Mouse (Mus musculus) hindbrain, postnatal 0 days (tissue): ENCODE measurements around the gene Pspn. TPM values are rescaled to one million over a fixed set of nuclear protein-coding genes. Genes with fewer than 3 reads are reported as not detected.

Experiments used
- ATAC-seq: fragments of 200-750 bp; cut with Nextera tagmentation; 2 replicates; pipeline ENCODE4 v1.8.0; 2017; ENCODE audit warnings: mild to moderate bottlenecking, moderate TSS enrichment, moderate library complexity
- DNase-seq: peaks from one replicate; pipeline ENCODE4 v3.0.0-alpha.2; 2015; ENCODE audit warnings: low spot score
- H3K27ac ChIP-seq: fragments of 300-500 bp; sonication (generic); 2 replicates; pipeline ENCODE4 v1.5.1; 2014; ENCODE audit warnings: mild to moderate bottlenecking
- H3K27me3 ChIP-seq: fragments of 300-500 bp; sonication (generic); 2 replicates; pipeline ENCODE4 v1.6.1; 2014; ENCODE audit warnings: low read length, mixed read lengths; ENCODE audit not compliant: insufficient read depth
- H3K36me3 ChIP-seq: fragments of 300-500 bp; sonication (generic); 2 replicates; pipeline ENCODE4 v1.6.1; 2014; ENCODE audit warnings: low read length, mixed read lengths; ENCODE audit not compliant: insufficient read depth
- H3K4me1 ChIP-seq: fragments of 300-500 bp; sonication (generic); 2 replicates; pipeline ENCODE4 v1.6.1; 2014; ENCODE audit warnings: antibody characterized with exemption, low read length, mixed read lengths; ENCODE audit not compliant: insufficient read depth
- H3K4me2 ChIP-seq: fragments of 300-500 bp; sonication (generic); 2 replicates; pipeline ENCODE4 v1.6.1; 2014; ENCODE audit warnings: low read depth, mild to moderate bottlenecking, low read length, moderate library complexity, mixed read lengths
- H3K4me3 ChIP-seq: fragments of 300-500 bp; sonication (generic); 2 replicates; pipeline ENCODE4 v1.5.1; 2014; ENCODE audit warnings: low read length
- H3K9ac ChIP-seq: fragments of 300-500 bp; sonication (generic); replicated peaks from 2 replicates; pipeline ENCODE4 v1.6.1; 2014; ENCODE audit warnings: mild to moderate bottlenecking, low read length, moderate library complexity, mixed read lengths
- H3K9me3 ChIP-seq: fragments of 300-500 bp; sonication (generic); 2 replicates; pipeline ENCODE4 v1.6.1; 2016; ENCODE audit warnings: low read length, mixed read lengths
- CTCF ChIP-seq: IDR thresholded peaks from 2 replicates; pipeline ENCODE4 v1.5.1; 2016; ENCODE audit warnings: antibody characterized with exemption, control low read depth, low read depth
- WGBS: fragments of 180-500 bp; shearing (Covaris S2); extraction: QIAGEN DNeasy Blood & Tissue Kit; methylation state at CpG from one replicate; pipeline ENCODE4 v1.1.7; 2014; 5-methylcytosine and 5-hydroxymethylcytosine counted together
- polyA plus RNA-seq: library from polyadenylated mRNA; unstranded; fragments of >200 nt; fragmentation: Nextera tagmentation; extraction: Ambion mirVana; gene quantifications from 2 replicates; pipeline ENCODE4 v1.2.1, GENCODE M21; 2015
- total RNA-seq: library from RNA; depleted of rRNA; stranded (reverse); fragments of >200 nt; gene quantifications from 2 replicates; pipeline ENCODE4 v1.2.3, GENCODE M21; 2014; rRNA removed

The Pspn gene
- total and polyA plus RNA-seq, 2 experiments from 2014 or later, result not detected

- ATAC-seq, result no peak
- WGBS, result 38% methylated on average over 11 of the region's 11 CpGs
- H3K4me2 ChIP-seq, result no peak overlapping the region
- H3K9ac ChIP-seq, result no peak overlapping the region
- TF ChIP-seq CTCF, result no peak
- no peaks in the 10 kb centered on the region for H3K27me3 ChIP-seq
- H3K4me3 ChIP-seq, result no peak overlapping the region
- no peak overlapping the region for H3K27ac ChIP-seq
- H3K4me1 ChIP-seq, result no peaks in the 10 kb centered on the region
- DNase-seq, result no peak
- H3K36me3 ChIP-seq, result no peaks in the 10 kb centered on the region
- H3K9me3 ChIP-seq, result no peaks in the 10 kb centered on the region
These were observed 41.9 kb downstream of the Pspn start for GRCm38 (mm10) chr17:56957763-56958429.

- no peak overlapping the region for H3K27ac ChIP-seq
- no peaks in the 10 kb centered on the region for H3K4me1 ChIP-seq
- 79% methylated on average over 7 of the region's 7 CpGs for WGBS
- no peak overlapping the region for H3K4me3 ChIP-seq
- no peak overlapping the region for H3K9ac ChIP-seq
- no peaks in the 10 kb centered on the region for H3K27me3 ChIP-seq
- no peaks in the 10 kb centered on the region for H3K9me3 ChIP-seq
- no peak for ATAC-seq
- no peak for DNase-seq
- no peak overlapping the region for H3K4me2 ChIP-seq
- H3K36me3 ChIP-seq, result no peaks in the 10 kb centered on the region
- no peak for TF ChIP-seq CTCF
These were observed 44.9 kb downstream of the Pspn start for GRCm38 (mm10) chr17:56954871-56955270.

GRCm38 (mm10) chr17:56952639-56953038, 47.2 kb downstream of the Pspn start:
- H3K4me3 ChIP-seq, result no peak overlapping the region
- no peak overlapping the region for H3K27ac ChIP-seq
- DNase-seq, result no peak
- H3K27me3 ChIP-seq, result no peaks in the 10 kb centered on the region
- TF ChIP-seq CTCF, result no peak
- WGBS, result 87% methylated on average over 1 of the region's 1 CpGs
- H3K4me1 ChIP-seq, result no peaks in the 10 kb centered on the region
- no peaks in the 10 kb centered on the region for H3K36me3 ChIP-seq
- no peak overlapping the region for H3K4me2 ChIP-seq
- no peaks in the 10 kb centered on the region for H3K9me3 ChIP-seq
- no peak for ATAC-seq
- no peak overlapping the region for H3K9ac ChIP-seq

GRCm38 (mm10) chr17:56950915-56951314, 48.9 kb downstream of the Pspn start:
- peak; percentile 72 for TF ChIP-seq CTCF
- ATAC-seq, result no peak
- Histone ChIP-seq H3K4me1 (no peaks in the 10 kb centered on the region), H3K9me3 (0 out of 2 replicates have a peak, but pooled peaks cover 3% of the 10 kb centered on the region), H3K27me3 (no peaks in the 10 kb centered on the region), H3K36me3 (no peaks in the 10 kb centered on the region), H3K4me3 (no peak overlapping the region), H3K27ac (no peak overlapping the region), H3K4me2 (no peak overlapping the region), H3K9ac (no peak overlapping the region)
- WGBS, result 20% methylated on average over 3 of the region's 3 CpGs
- DNase-seq, result peak; percentile 43

Other genes with a start within 250 kb of the Pspn start
- gene Nrtn, start 242.5 kb downstream of the Pspn start, total RNA-seq, result 12.9 and 15.7 TPM in 2 replicates
- 4.3 TPM in 2 replicates for gene Nrtn, start 242.5 kb downstream of the Pspn start, polyA plus RNA-seq
- 79.0 and 96.5 TPM in 2 replicates for gene Dus3l, start 235.3 kb downstream of the Pspn start, total RNA-seq
- 85.9 and 90.0 TPM in 2 replicates for gene Dus3l, start 235.3 kb downstream of the Pspn start, polyA plus RNA-seq
- gene Prr22, start 229.8 kb downstream of the Pspn start, total RNA-seq, result 0.21 and 2.6 TPM in 2 replicates
- gene Prr22, start 229.8 kb downstream of the Pspn start, polyA plus RNA-seq, result 0.46 and 0.87 TPM in 2 replicates
- 4.9 and 9.8 TPM in 2 replicates for gene Rfx2, start 169.0 kb downstream of the Pspn start, total RNA-seq
- gene Rfx2, start 169.0 kb downstream of the Pspn start, polyA plus RNA-seq, result 3.7 and 4.4 TPM in 2 replicates
- not detected in 2 replicates for gene Acsbg2, start 125.6 kb downstream of the Pspn start, total RNA-seq
- not detected in 2 replicates for gene Acsbg2, start 125.6 kb downstream of the Pspn start, polyA plus RNA-seq
- not detected in 2 replicates for gene 1700061G19Rik, start 124.5 kb downstream of the Pspn start, total RNA-seq
- 0.34 and 0.35 TPM in 2 replicates for gene 1700061G19Rik, start 124.5 kb downstream of the Pspn start, polyA plus RNA-seq
- gene Mllt1, start 64.6 kb downstream of the Pspn start, total RNA-seq, result 131 and 135 TPM in 2 replicates
- 46.7 and 52.0 TPM in 2 replicates for gene Mllt1, start 64.6 kb downstream of the Pspn start, polyA plus RNA-seq
- gene Acer1, start 17.9 kb downstream of the Pspn start, total RNA-seq, result not detected in 2 replicates
- gene Acer1, start 17.9 kb downstream of the Pspn start, polyA plus RNA-seq, result not detected in 2 replicates
- gene Clpp, start 9.7 kb downstream of the Pspn start, total RNA-seq, result 137 and 150 TPM in 2 replicates
- 163 TPM in 2 replicates for gene Clpp, start 9.7 kb downstream of the Pspn start, polyA plus RNA-seq
- 58.0 and 70.3 TPM in 2 replicates for gene Alkbh7, start 2.7 kb downstream of the Pspn start, total RNA-seq
- 66.0 and 70.2 TPM in 2 replicates for gene Alkbh7, start 2.7 kb downstream of the Pspn start, polyA plus RNA-seq
- gene Gtf2f1, start 11.3 kb upstream of the Pspn start, total RNA-seq, result 28.8 and 32.9 TPM in 2 replicates
- gene Gtf2f1, start 11.3 kb upstream of the Pspn start, polyA plus RNA-seq, result 63.5 and 67.8 TPM in 2 replicates
- not detected in 2 replicates for gene Gm17949, start 11.5 kb upstream of the Pspn start, total RNA-seq
- gene Gm17949, start 11.5 kb upstream of the Pspn start, polyA plus RNA-seq, result 0.28 and 0.40 TPM in 2 replicates
- 61.7 and 71.3 TPM in 2 replicates for gene Khsrp, start 31.5 kb upstream of the Pspn start, total RNA-seq
- gene Khsrp, start 31.5 kb upstream of the Pspn start, polyA plus RNA-seq, result 26.4 and 27.0 TPM in 2 replicates
- gene Slc25a41, start 41.6 kb upstream of the Pspn start, total RNA-seq, result not detected in 2 replicates
- gene Slc25a41, start 41.6 kb upstream of the Pspn start, polyA plus RNA-seq, result not detected in 2 replicates
- 7.1 and 8.2 TPM in 2 replicates for gene Crb3, start 59.1 kb upstream of the Pspn start, total RNA-seq
- gene Crb3, start 59.1 kb upstream of the Pspn start, polyA plus RNA-seq, result 6.0 and 6.2 TPM in 2 replicates
- gene Slc25a23, start 59.8 kb upstream of the Pspn start, total RNA-seq, result 122 and 150 TPM in 2 replicates
- gene Slc25a23, start 59.8 kb upstream of the Pspn start, polyA plus RNA-seq, result 33.2 and 38.2 TPM in 2 replicates
- 1.5 and 3.8 TPM in 2 replicates for gene Dennd1c, start 78.5 kb upstream of the Pspn start, total RNA-seq
- 2.8 and 3.0 TPM in 2 replicates for gene Dennd1c, start 78.5 kb upstream of the Pspn start, polyA plus RNA-seq
- 201 and 209 TPM in 2 replicates for gene Tubb4a, start 87.8 kb upstream of the Pspn start, total RNA-seq
- 295 and 346 TPM in 2 replicates for gene Tubb4a, start 87.8 kb upstream of the Pspn start, polyA plus RNA-seq
- 3.1 and 8.1 TPM in 2 replicates for gene Tnfsf9, start 105.3 kb upstream of the Pspn start, total RNA-seq
- 4.3 and 4.7 TPM in 2 replicates for gene Tnfsf9, start 105.3 kb upstream of the Pspn start, polyA plus RNA-seq
- 1.0 and 3.7 TPM in 2 replicates for gene Cd70, start 149.8 kb upstream of the Pspn start, total RNA-seq
- 2.0 and 2.1 TPM in 2 replicates for gene Cd70, start 149.8 kb upstream of the Pspn start, polyA plus RNA-seq
- not detected in 2 replicates for gene Tnfsf14, start 194.2 kb upstream of the Pspn start, total RNA-seq
- not detected in 2 replicates for gene Tnfsf14, start 194.2 kb upstream of the Pspn start, polyA plus RNA-seq
- gene C3, start 228.1 kb upstream of the Pspn start, total RNA-seq, result 0.78 and 0.86 TPM in 2 replicates
- gene C3, start 228.1 kb upstream of the Pspn start, polyA plus RNA-seq, result 1.8 and 2.5 TPM in 2 replicates
- 19.6 and 21.3 TPM in 2 replicates for gene Gpr108, start 248.4 kb upstream of the Pspn start, total RNA-seq
- gene Gpr108, start 248.4 kb upstream of the Pspn start, polyA plus RNA-seq, result 23.6 and 24.1 TPM in 2 replicates
- 8.5 TPM in 2 replicates for gene Trip10, start 249.4 kb upstream of the Pspn start, total RNA-seq
- 7.6 and 7.8 TPM in 2 replicates for gene Trip10, start 249.4 kb upstream of the Pspn start, polyA plus RNA-seq